Mouse (Mus musculus): ENCODE measurements at regions not wholly inside any gene's neighbourhood (a gene's known extent, or its start where the extent isn't known, plus 50 kb on each side); places are given as distances from the start of the nearest gene placed in this dataset.

- no peak for TF ChIP-seq TCF12 (IDR thresholded peaks at IDR 0.05; ENCODE audit: insufficient read depth, poor library complexity, severe bottlenecking)
- TF ChIP-seq POLR2A (IDR thresholded peaks at IDR 0.05; ENCODE audit: insufficient read length, low read depth): no peak
- no peak for TF ChIP-seq USF1 (IDR thresholded peaks at IDR 0.05; ENCODE audit: low read depth)
- no peak for TF ChIP-seq MAX (IDR thresholded peaks at IDR 0.05; ENCODE audit: low read depth)
- TF ChIP-seq TCF3 (IDR thresholded peaks at IDR 0.05; ENCODE audit: insufficient read length, low read depth): no peak
- TF ChIP-seq REST (IDR thresholded peaks at IDR 0.05; ENCODE audit: insufficient read depth, insufficient read length): no peak
- TF ChIP-seq POLR2AphosphoS2 (IDR thresholded peaks at IDR 0.05; ENCODE audit: insufficient read length, low read depth): no peak
- TF ChIP-seq CEBPB (IDR thresholded peaks at IDR 0.05; ENCODE audit: insufficient read depth, poor library complexity, severe bottlenecking): no peak
Measured at GRCm38 (mm10) chr7:73310056-73310455, 65.3 kb upstream of the Rgma start.
